Mouse (Mus musculus): Measurements from ENCODE around the gene Stx19. TPM values are rescaled to one million over a fixed set of nuclear protein-coding genes. Genes with fewer than 3 reads are reported as not detected.

The Stx19 gene
- polyA plus RNA-seq, 1 experiment from 2014 or later: 0.18 TPM

DNA sequence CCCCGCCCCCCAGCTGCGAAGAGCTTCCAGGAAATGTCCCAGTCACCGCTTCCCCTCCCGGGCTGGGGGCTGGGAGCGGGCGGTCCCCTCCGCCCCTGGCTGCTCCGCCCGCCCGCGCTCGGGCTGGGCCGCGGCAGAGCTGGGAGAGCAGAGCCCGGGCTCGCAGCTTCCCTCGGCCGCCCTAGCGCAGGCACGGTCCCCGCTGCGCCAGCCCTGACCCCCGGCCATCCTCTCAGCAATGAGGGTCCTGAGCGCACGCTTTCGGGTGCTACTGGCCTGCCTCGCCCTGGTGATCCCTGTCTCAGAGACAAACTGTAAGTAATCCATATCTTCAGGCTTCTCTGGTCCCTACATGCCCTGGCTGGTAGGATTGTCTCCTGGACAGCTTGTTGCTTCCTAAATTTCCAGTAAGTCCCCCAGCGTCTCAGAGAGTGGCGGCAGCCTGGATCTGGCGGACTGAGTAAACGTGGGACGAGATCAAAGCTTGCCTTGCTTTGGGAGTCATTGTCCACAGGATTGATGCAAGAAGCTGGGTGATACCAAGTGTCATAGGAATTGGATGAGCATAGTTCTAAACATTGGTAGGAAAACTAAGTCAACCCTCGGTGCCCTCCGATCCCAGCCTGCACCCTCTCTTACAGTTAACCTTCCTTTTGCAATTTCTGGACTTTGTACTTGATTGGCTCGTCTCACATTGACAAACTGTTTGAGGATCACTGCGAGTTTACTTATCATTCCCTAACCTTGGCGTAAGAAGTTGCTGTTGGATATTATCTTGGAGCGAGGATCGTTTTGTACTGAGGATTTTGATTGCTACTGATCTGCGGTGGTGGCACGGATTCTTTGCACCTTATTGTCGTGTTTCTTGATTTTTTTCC lies 40.0 kb downstream of the Stx19 start, which contains the start of gene Pros1:
Pros1 (plus strand) TSS at position 117 of the 878 bp plus-strand sequence.
- Histone ChIP-seq H3K4me2 (replicated peaks; ENCODE audit: low read depth) (peak within 1 kb of the TSS; percentile 95), H3K27me3 (replicated peaks; ENCODE audit: control insufficient read depth, insufficient read depth, low read length) (no peaks in the 10 kb centered on the region), H3K9ac (ENCODE audit: low read depth, low read length) (peak within 1 kb of the TSS; percentile 71), H3K36me3 (ENCODE audit: control insufficient read depth, insufficient read depth) (no peaks in the 10 kb centered on the region), H3K4me1 (replicated peaks; ENCODE audit: control insufficient read depth, insufficient read depth, low read length) (0 out of 2 replicates have a peak, but pooled peaks cover 6% of the 10 kb centered on the region), H3K9me3 (ENCODE audit: control insufficient read depth) (no peaks in the 10 kb centered on the region), H3K4me3 (ENCODE audit: low read depth, low read length) (peak within 1 kb of the TSS; percentile 62), H3K27ac (ENCODE audit: low read depth, low read length) (peak within 1 kb of the TSS; percentile 69)
- no peak for TF ChIP-seq CTCF (IDR thresholded peaks at IDR 0.05; ENCODE audit: low read depth)
- ATAC-seq: peak; percentile 80
- WGBS: 2% methylated on average over 38 of the region's 42 CpGs

DNA sequence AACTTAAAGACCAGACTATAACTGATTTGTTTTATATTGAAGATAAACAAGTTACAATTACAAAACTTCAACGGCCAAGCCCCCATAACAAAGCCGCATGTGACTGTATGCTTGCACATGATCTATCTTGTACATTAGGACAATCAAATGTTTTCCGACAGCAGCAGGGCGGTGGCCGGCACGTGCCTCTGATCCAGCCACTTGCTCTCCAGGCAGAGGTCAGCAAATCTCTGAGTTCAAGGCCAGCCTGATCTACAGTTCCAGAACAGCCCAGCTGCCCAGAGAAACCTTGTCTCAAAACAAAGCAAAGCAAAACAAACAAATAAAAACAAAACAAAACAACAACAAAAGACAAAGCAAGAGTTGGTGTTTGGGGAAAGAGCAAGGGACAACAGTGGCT lies 40.9 kb downstream of the Stx19 start:
- H3K9ac ChIP-seq (ENCODE audit: low read depth, low read length): no peak overlapping the region
- 0 out of 2 replicates have a peak overlapping the region, but pooled peaks have one; percentile 17 for H3K4me2 ChIP-seq (replicated peaks; ENCODE audit: low read depth)
- no peak overlapping the region for H3K4me3 ChIP-seq (ENCODE audit: low read depth, low read length)
- TF ChIP-seq CTCF (IDR thresholded peaks at IDR 0.05; ENCODE audit: low read depth): no peak
- 0 out of 2 replicates have a peak, but pooled peaks cover 6% of the 10 kb centered on the region for H3K4me1 ChIP-seq (replicated peaks; ENCODE audit: control insufficient read depth, insufficient read depth, low read length)
- H3K27ac ChIP-seq (ENCODE audit: low read depth, low read length): no peak overlapping the region
- no peaks in the 10 kb centered on the region for H3K27me3 ChIP-seq (replicated peaks; ENCODE audit: control insufficient read depth, insufficient read depth, low read length)
- no peak for ATAC-seq
- no peaks in the 10 kb centered on the region for H3K36me3 ChIP-seq (ENCODE audit: control insufficient read depth, insufficient read depth)
- H3K9me3 ChIP-seq (ENCODE audit: control insufficient read depth): no peaks in the 10 kb centered on the region
- WGBS: 71% methylated on average over 6 of the region's 6 CpGs

DNA sequence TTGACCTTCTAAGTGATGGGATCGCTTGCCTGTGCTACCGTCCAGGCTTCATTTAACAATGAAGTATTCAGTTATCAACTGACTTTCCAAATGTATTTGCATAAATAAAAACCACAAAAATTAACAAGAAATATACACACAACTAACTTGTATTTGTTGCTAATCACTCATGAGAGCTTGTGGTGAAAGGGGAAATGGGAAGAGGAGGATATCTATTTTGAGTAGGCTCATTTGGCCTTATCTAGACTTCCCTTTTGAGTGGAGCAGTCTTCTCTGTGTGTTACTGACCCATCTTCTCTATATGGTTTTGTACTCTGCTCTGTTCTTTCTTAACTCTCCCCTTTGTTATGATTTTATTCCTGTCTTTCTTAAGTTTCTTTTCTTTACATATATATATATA lies 41.8 kb downstream of the Stx19 start:
- no peak for ATAC-seq
- Histone ChIP-seq H3K4me2 (replicated peaks; ENCODE audit: low read depth) (no peak overlapping the region), H3K4me1 (replicated peaks; ENCODE audit: control insufficient read depth, insufficient read depth, low read length) (0 out of 2 replicates have a peak, but pooled peaks cover 6% of the 10 kb centered on the region), H3K4me3 (ENCODE audit: low read depth, low read length) (no peak overlapping the region), H3K27me3 (replicated peaks; ENCODE audit: control insufficient read depth, insufficient read depth, low read length) (no peaks in the 10 kb centered on the region), H3K9me3 (ENCODE audit: control insufficient read depth) (no peaks in the 10 kb centered on the region), H3K27ac (ENCODE audit: low read depth, low read length) (no peak overlapping the region), H3K9ac (ENCODE audit: low read depth, low read length) (no peak overlapping the region), H3K36me3 (ENCODE audit: control insufficient read depth, insufficient read depth) (no peaks in the 10 kb centered on the region)
- WGBS: 93% methylated on average over 2 of the region's 2 CpGs
- no peak for TF ChIP-seq CTCF (IDR thresholded peaks at IDR 0.05; ENCODE audit: low read depth)

DNA sequence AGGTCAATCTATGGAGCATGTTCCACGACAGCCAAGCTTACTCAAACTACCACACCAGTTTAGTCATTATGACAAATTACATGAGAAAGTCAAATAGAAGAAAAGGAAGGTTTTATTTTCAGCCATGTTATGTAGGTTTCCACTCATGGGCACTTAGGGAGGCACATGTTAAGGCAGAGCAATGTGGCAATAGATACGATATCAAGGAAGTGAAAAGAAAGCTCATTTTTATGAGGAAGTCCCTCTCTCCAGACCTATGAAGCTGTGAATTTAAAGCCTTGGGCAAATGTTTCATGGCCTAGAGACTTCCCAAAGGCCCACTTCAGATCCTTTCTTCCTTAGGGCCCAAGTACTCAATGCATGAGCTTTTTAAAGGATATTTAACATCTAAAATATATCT lies 43.0 kb downstream of the Stx19 start:
- ATAC-seq: no peak
- Histone ChIP-seq H3K4me2 (replicated peaks; ENCODE audit: low read depth) (no peak overlapping the region), H3K27me3 (replicated peaks; ENCODE audit: control insufficient read depth, insufficient read depth, low read length) (no peaks in the 10 kb centered on the region), H3K9ac (ENCODE audit: low read depth, low read length) (no peak overlapping the region), H3K9me3 (ENCODE audit: control insufficient read depth) (no peaks in the 10 kb centered on the region), H3K4me3 (ENCODE audit: low read depth, low read length) (no peak overlapping the region), H3K27ac (ENCODE audit: low read depth, low read length) (no peak overlapping the region), H3K36me3 (ENCODE audit: control insufficient read depth, insufficient read depth) (no peaks in the 10 kb centered on the region), H3K4me1 (replicated peaks; ENCODE audit: control insufficient read depth, insufficient read depth, low read length) (0 out of 2 replicates have a peak, but pooled peaks cover 2% of the 10 kb centered on the region)
- TF ChIP-seq CTCF (IDR thresholded peaks at IDR 0.05; ENCODE audit: low read depth): no peak
- WGBS: 89% methylated on average over 2 of the region's 2 CpGs

DNA sequence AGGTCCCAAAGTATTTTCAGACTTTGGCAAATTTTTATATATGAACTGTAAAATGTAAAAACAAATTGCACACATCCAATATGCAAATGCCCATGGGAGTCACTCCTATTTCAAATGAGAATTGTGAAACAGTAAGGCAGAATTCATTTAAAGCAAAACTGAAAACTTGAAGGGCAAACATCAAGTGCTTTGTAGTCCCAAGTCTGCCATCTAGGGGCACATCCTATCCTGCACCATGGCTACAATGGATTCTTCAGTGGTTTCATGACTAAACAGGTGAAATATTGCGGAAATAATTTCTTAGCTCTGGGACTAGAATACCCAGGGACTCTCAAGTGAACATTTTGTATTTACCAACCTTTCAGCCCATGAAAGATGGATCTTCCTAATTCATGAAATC lies 43.5 kb downstream of the Stx19 start:
- H3K9me3 ChIP-seq (ENCODE audit: control insufficient read depth): no peaks in the 10 kb centered on the region
- no peaks in the 10 kb centered on the region for H3K36me3 ChIP-seq (ENCODE audit: control insufficient read depth, insufficient read depth)

DNA sequence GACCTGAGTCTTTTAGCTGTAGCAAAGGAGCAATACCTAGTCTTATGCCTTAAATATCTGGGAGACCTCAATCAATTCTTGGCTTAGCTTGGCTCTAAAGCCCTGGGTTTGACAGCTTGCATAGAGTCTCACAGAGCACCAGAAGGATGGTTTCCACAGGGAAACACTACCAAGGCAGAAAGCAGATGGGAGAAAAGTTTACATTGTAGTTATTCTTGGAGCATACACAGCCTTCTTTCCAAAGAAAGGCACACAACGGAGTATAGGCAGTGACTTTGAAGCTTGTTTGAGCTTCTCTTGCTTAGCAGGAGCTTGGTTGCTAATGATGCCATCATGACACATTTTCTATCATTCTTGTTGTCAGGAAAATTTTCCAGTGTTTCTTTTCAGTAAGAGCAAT lies 45.7 kb downstream of the Stx19 start:
- Histone ChIP-seq H3K4me3 (ENCODE audit: low read depth, low read length) (no peak overlapping the region), H3K4me2 (replicated peaks; ENCODE audit: low read depth) (no peak overlapping the region), H3K9me3 (ENCODE audit: control insufficient read depth) (no peaks in the 10 kb centered on the region), H3K9ac (ENCODE audit: low read depth, low read length) (no peak overlapping the region), H3K36me3 (ENCODE audit: control insufficient read depth, insufficient read depth) (no peaks in the 10 kb centered on the region), H3K27me3 (replicated peaks; ENCODE audit: control insufficient read depth, insufficient read depth, low read length) (no peaks in the 10 kb centered on the region), H3K27ac (ENCODE audit: low read depth, low read length) (no peak overlapping the region), H3K4me1 (replicated peaks; ENCODE audit: control insufficient read depth, insufficient read depth, low read length) (no peaks in the 10 kb centered on the region)
- 77% methylated on average over 1 of the region's 1 CpGs for WGBS
- no peak for ATAC-seq
- TF ChIP-seq CTCF (IDR thresholded peaks at IDR 0.05; ENCODE audit: low read depth): no peak

More for the DNA sequence above, 43.5 kb downstream of the Stx19 start:
- no peak overlapping the region for H3K9ac ChIP-seq (ENCODE audit: low read depth, low read length)
- H3K4me2 ChIP-seq (replicated peaks; ENCODE audit: low read depth): no peak overlapping the region
- H3K27me3 ChIP-seq (replicated peaks; ENCODE audit: control insufficient read depth, insufficient read depth, low read length): no peaks in the 10 kb centered on the region
- ATAC-seq: no peak
- peak; percentile 59 for TF ChIP-seq CTCF (IDR thresholded peaks at IDR 0.05; ENCODE audit: low read depth)
- H3K27ac ChIP-seq (ENCODE audit: low read depth, low read length): no peak overlapping the region
- 0 out of 2 replicates have a peak, but pooled peaks cover 2% of the 10 kb centered on the region for H3K4me1 ChIP-seq (replicated peaks; ENCODE audit: control insufficient read depth, insufficient read depth, low read length)
- H3K4me3 ChIP-seq (ENCODE audit: low read depth, low read length): no peak overlapping the region
- 86% methylated on average over 1 of the region's 1 CpGs for WGBS
